8 mouse cellular contexts compared by ENCODE assay signal in the genomic region with DNA sequence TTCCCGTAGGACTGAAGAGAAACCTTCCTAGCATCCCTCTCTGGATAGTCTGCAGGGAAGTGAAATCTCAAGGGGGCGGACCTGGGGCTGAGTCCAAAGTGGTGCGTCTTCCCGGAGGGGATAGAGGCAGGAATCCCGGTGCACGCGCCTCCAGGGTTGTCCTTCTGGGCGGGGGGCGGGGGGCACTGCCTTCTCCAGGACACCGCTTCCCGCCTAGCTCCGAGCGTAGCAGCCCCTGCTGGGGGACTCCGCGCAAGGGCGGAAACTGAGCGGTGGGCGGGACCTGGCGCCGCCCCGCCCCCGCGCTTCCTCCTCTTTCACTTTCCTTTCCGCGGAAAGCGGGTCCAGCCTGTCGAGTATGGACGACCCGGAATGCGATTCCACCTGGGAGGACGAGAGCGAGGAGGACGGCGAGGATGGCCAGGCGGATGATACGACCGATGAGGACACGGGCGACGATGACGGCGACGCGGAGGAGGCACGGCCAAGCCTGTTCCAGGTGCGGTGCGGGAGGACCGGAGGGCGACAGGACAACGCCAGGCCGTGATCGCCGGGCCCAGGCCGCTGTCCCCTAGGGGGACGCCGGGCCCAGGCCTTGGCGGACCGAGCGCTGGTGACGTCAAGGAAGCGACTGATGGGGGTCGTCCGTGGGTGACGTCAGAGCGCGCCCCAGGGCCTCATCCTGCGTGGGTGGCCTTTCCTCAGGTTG. TPM values are rescaled to one million over a fixed set of nuclear protein-coding genes. Genes with fewer than 3 reads are reported as not detected.
A peak's percentile ranks its signal among the peaks of the same experiment; 100 is the strongest.
DNase-seq lines count a peak whose midpoint lies in the region; ATAC-seq lines count a peak whose summit lies in the region.

A gene (plus strand): TSS at position 123 of the 709 bp plus-strand sequence.

- H3K4me2 ChIP-seq in intestine, embryonic 16.5 days (ENCODE audit: low read depth, low read length): peak within 1 kb of the TSS; percentile 81

- H3K4me1 ChIP-seq in intestine, embryonic 16.5 days (ENCODE audit: control insufficient read depth, insufficient read depth, low read length): peaks cover 8% of the 10 kb centered on the region; the same call in 1 of the 2 replicates

- no peaks in the 10 kb centered on the region for H3K27me3 ChIP-seq in intestine, embryonic 16.5 days (replicated peaks; ENCODE audit: control insufficient read depth, insufficient read depth, low read length)

- DNase-seq in adrenal gland, adult 2 months: peak; percentile 91
- peak; percentile 91 for DNase-seq in embryo, embryonic 9.5 days (ENCODE audit: extremely low spot score)
- DNase-seq in gonadal fat pad, adult 2 months (ENCODE audit: low read depth): no peak
- peak; percentile 83 to 84 for DNase-seq in left cerebral cortex, postnatal 25 days (ENCODE audit: low spot score in 2 of 2)
- DNase-seq in mesoderm, embryonic 11.5 days (ENCODE audit: low read depth, low spot score): peak; percentile 89
- peak; percentile 84 for DNase-seq in right cerebral cortex, postnatal 25 days
- peak; percentile 74 for DNase-seq in urinary bladder, postnatal 36 days (ENCODE audit: low spot score in 2 of 2)

- H3K9ac ChIP-seq in intestine, embryonic 16.5 days (ENCODE audit: low read depth, low read length): peak within 1 kb of the TSS; percentile 93

- WGBS in intestine, embryonic 16.5 days: under 1% methylated on average over 67 of the region's 67 CpGs

- peak within 1 kb of the TSS; percentile 93 for H3K4me3 ChIP-seq in intestine, embryonic 16.5 days (ENCODE audit: low read length)

- no peaks in the 10 kb centered on the region for H3K9me3 ChIP-seq in intestine, embryonic 16.5 days (ENCODE audit: control insufficient read depth, low read length)

- peak within 1 kb of the TSS; percentile 93 for H3K27ac ChIP-seq in intestine, embryonic 16.5 days (ENCODE audit: low read length)

- intact Hi-C loops in left cerebral cortex, postnatal 25 days (cut with DNase I): loop anchor here (5.0 kb wide), 1 partner anchor 58 kb away; no protein-coding TSS in a partner anchor

- ATAC-seq in intestine, embryonic 16.5 days: peak; percentile 94

- H3K36me3 ChIP-seq in intestine, embryonic 16.5 days (ENCODE audit: control insufficient read depth, insufficient read depth, low read length): peaks cover 15% of the 10 kb centered on the region

RNA-seq across cellular contexts. Expression of the gene that starts here (rescaled TPM):
- total RNA-seq in adrenal gland, adult 2 months (2021): 10 to 100 TPM; 36.0 to 41.5 TPM
- 23.6 and 24.5 TPM in 2 replicates for polyA plus RNA-seq in adrenal gland, adult 2 months (2012; rRNA removed)
- 42.3 and 64.6 TPM in 2 replicates for polyA plus RNA-seq in gonadal fat pad, adult 2 months (2012; rRNA removed)
- 36.6 and 37.5 TPM in 2 replicates for polyA plus RNA-seq in intestine, embryonic 16.5 days (2015; fragmentation: Nextera tagmentation; extraction: Ambion mirVana)
- 10 to 100 TPM; 41.6 to 41.8 TPM for total RNA-seq in left cerebral cortex, postnatal 25 days (2021)
